Mouse (Mus musculus): ENCODE data around the gene Grb10.

- no peak for TF ChIP-seq CTCF (conservative IDR thresholded peaks at IDR 0.05; ENCODE audit: insufficient read depth, insufficient read length, low read depth, low read length)
- TF ChIP-seq POLR2A (IDR thresholded peaks at IDR 0.05; ENCODE audit: low read depth, low read length): no peak
Measured at GRCm38 (mm10) chr11:11960227-11960626, 78.3 kb downstream of the Grb10 start.

All from kidney, adult 2 months (tissue).